Mouse (Mus musculus) neural tube, embryonic 14.5 days (tissue): ENCODE measurements around the gene Gm17545. TPM values are rescaled to one million over a fixed set of nuclear protein-coding genes. Genes with fewer than 3 reads are reported as not detected.
"Not testable (repeated sequence)": the region's sequence is repeated elsewhere in the genome, so short reads cannot be mapped to it uniquely, and the experiment has no call there.

ENCODE experiments used
- ATAC-seq: fragments of 200-750 bp; cut with Nextera tagmentation; 2 replicates; pipeline ENCODE4 v1.8.0; 2017; ENCODE audit warnings: low read depth, mild to moderate bottlenecking, moderate TSS enrichment, moderate library complexity
- H3K27ac ChIP-seq: fragments of 300-500 bp; sonication (generic); 2 replicates; pipeline ENCODE4 v1.5.1; 2014; ENCODE audit warnings: low read depth, mild to moderate bottlenecking, control low read depth, low read length, moderate library complexity, mixed read lengths
- H3K27me3 ChIP-seq: fragments of 300-500 bp; sonication (generic); 2 replicates; pipeline ENCODE4 v1.6.1; 2014; ENCODE audit warnings: low read length; ENCODE audit not compliant: control insufficient read depth, insufficient read depth
- H3K36me3 ChIP-seq: fragments of 300-500 bp; sonication (generic); 2 replicates; pipeline ENCODE4 v1.6.1; 2014; ENCODE audit warnings: low read length, mixed read lengths; ENCODE audit not compliant: control insufficient read depth, insufficient read depth
- H3K4me1 ChIP-seq: fragments of 300-500 bp; sonication (generic); 2 replicates; pipeline ENCODE4 v1.6.1; 2014; ENCODE audit warnings: low read length; ENCODE audit not compliant: control insufficient read depth, insufficient read depth
- H3K4me2 ChIP-seq: fragments of 300-500 bp; sonication (generic); 2 replicates; pipeline ENCODE4 v1.6.1; 2014; ENCODE audit warnings: mild to moderate bottlenecking, low read depth, low read length, control low read depth
- H3K4me3 ChIP-seq: fragments of 300-500 bp; sonication (generic); 2 replicates; pipeline ENCODE4 v1.5.1; 2014; ENCODE audit warnings: low read depth, low read length, control low read depth, mixed read lengths
- H3K9ac ChIP-seq: fragments of 300-500 bp; sonication (generic); replicated peaks from 2 replicates; pipeline ENCODE4 v1.6.1; 2014; ENCODE audit warnings: low read depth, mild to moderate bottlenecking, control low read depth, low read length, mixed read lengths
- H3K9me3 ChIP-seq: fragments of 300-500 bp; sonication (generic); 2 replicates; pipeline ENCODE4 v1.6.1; 2016; ENCODE audit warnings: low read length; ENCODE audit not compliant: control insufficient read depth
- WGBS: fragments of 180-500 bp; shearing (Covaris S2); extraction: QIAGEN DNeasy Blood & Tissue Kit; methylation state at CpG from one replicate; pipeline ENCODE4 v1.1.7; 2014; 5-methylcytosine and 5-hydroxymethylcytosine counted together
- polyA plus RNA-seq: library from polyadenylated mRNA; unstranded; fragments of >200 nt; fragmentation: Nextera tagmentation; extraction: Ambion mirVana; gene quantifications from 2 replicates; pipeline ENCODE4 v1.2.1, GENCODE M21; 2014

The Gm17545 gene
- polyA plus RNA-seq: not detected in 2 replicates

- H3K4me1 ChIP-seq, H3K4me2 ChIP-seq, H3K27ac ChIP-seq, ATAC-seq, H3K4me3 ChIP-seq, H3K9me3 ChIP-seq, H3K27me3 ChIP-seq, H3K9ac ChIP-seq: not testable (repeated sequence)
- H3K36me3 ChIP-seq: peaks cover 77% of the 10 kb centered on the region
- WGBS: 96% methylated on average over 8 of the region's 8 CpGs
These were observed at the start of gene Gm17545 for GRCm38 (mm10) chr9:22453990-22454389. Gene Gm17545, plus strand, starts transcription at chr9:22454290.

- H3K36me3 ChIP-seq: no peaks in the 10 kb centered on the region
- no peak overlapping the region for H3K27ac ChIP-seq
- H3K27me3 ChIP-seq: no peaks in the 10 kb centered on the region
- H3K4me1 ChIP-seq: no peaks in the 10 kb centered on the region
- no peaks in the 10 kb centered on the region for H3K9me3 ChIP-seq
- ATAC-seq: no peak
- H3K4me3 ChIP-seq: no peak overlapping the region
- no peak overlapping the region for H3K9ac ChIP-seq
- WGBS: 83% methylated on average over 3 of the region's 3 CpGs
- H3K4me2 ChIP-seq: no peak overlapping the region
These were observed 48.7 kb upstream of the Gm17545 start for GRCm38 (mm10) chr9:22405414-22405813.

- H3K27ac ChIP-seq, H3K9me3 ChIP-seq, H3K4me2 ChIP-seq, H3K36me3 ChIP-seq, ATAC-seq, H3K4me1 ChIP-seq, H3K9ac ChIP-seq, H3K27me3 ChIP-seq, H3K4me3 ChIP-seq: not testable (repeated sequence)
- 84% methylated on average over 3 of the region's 4 CpGs for WGBS
These were observed 46.5 kb upstream of the Gm17545 start for GRCm38 (mm10) chr9:22407633-22408032.

- not testable (repeated sequence) for ATAC-seq, H3K4me3 ChIP-seq
- 34% methylated on average over 4 of the region's 4 CpGs for WGBS
These were observed 45.7 kb upstream of the Gm17545 start for GRCm38 (mm10) chr9:22408344-22408743.

GRCm38 (mm10) chr9:22409501-22409900 is 44.6 kb upstream of the Gm17545 start:
- H3K4me2 ChIP-seq: no peak overlapping the region
- WGBS: 79% methylated on average over 7 of the region's 7 CpGs
- no peak overlapping the region for H3K9ac ChIP-seq
- no peak overlapping the region for H3K4me3 ChIP-seq
- no peaks in the 10 kb centered on the region for H3K27me3 ChIP-seq
- H3K36me3 ChIP-seq: no peaks in the 10 kb centered on the region
- H3K27ac ChIP-seq: no peak overlapping the region
- H3K9me3 ChIP-seq: no peaks in the 10 kb centered on the region
- no peaks in the 10 kb centered on the region for H3K4me1 ChIP-seq
- no peak for ATAC-seq

More at GRCm38 (mm10) chr9:22408344-22408743, 45.7 kb upstream of the Gm17545 start:
- H3K4me1 ChIP-seq, H3K27ac ChIP-seq, H3K9ac ChIP-seq, H3K4me2 ChIP-seq, H3K36me3 ChIP-seq, H3K9me3 ChIP-seq, H3K27me3 ChIP-seq: not testable (repeated sequence)

GRCm38 (mm10) chr9:22411002-22411857 is 42.9 kb upstream of the Gm17545 start, which contains the start of gene 9530077C05Rik:
Gene 9530077C05Rik, plus strand, starts transcription at chr9:22411513.
- Histone ChIP-seq H3K36me3 (no peaks in the 10 kb centered on the region), H3K27me3 (no peaks in the 10 kb centered on the region), H3K4me1 (no peaks in the 10 kb centered on the region), H3K9ac (peak within 1 kb of the TSS; percentile 60), H3K9me3 (no peaks in the 10 kb centered on the region), H3K4me3 (peak within 1 kb of the TSS; percentile 48), H3K27ac (peak within 1 kb of the TSS; percentile 40), H3K4me2 (peak within 1 kb of the TSS; percentile 60)
- peak; percentile 99 for ATAC-seq
- WGBS: under 1% methylated on average over 43 of the region's 43 CpGs

- WGBS: 86% methylated on average over 3 of the region's 3 CpGs
These were observed 37.9 kb upstream of the Gm17545 start for GRCm38 (mm10) chr9:22416187-22416586.

GRCm38 (mm10) chr9:22417547-22417946 is 36.5 kb upstream of the Gm17545 start:
- Histone ChIP-seq H3K27me3 (no peaks in the 10 kb centered on the region), H3K4me3 (no peak overlapping the region), H3K9me3 (no peaks in the 10 kb centered on the region), H3K36me3 (no peaks in the 10 kb centered on the region), H3K27ac (no peak overlapping the region), H3K4me2 (no peak overlapping the region), H3K4me1 (no peaks in the 10 kb centered on the region), H3K9ac (no peak overlapping the region)
- 47% methylated on average over 6 of the region's 6 CpGs for WGBS
- no peak for ATAC-seq

More at GRCm38 (mm10) chr9:22416187-22416586, 37.9 kb upstream of the Gm17545 start:
- Histone ChIP-seq H3K27me3 (no peaks in the 10 kb centered on the region), H3K4me2 (no peak overlapping the region), H3K9ac (no peak overlapping the region), H3K36me3 (no peaks in the 10 kb centered on the region), H3K9me3 (no peaks in the 10 kb centered on the region), H3K27ac (no peak overlapping the region), H3K4me3 (no peak overlapping the region), H3K4me1 (no peaks in the 10 kb centered on the region)
- no peak for ATAC-seq

- Histone ChIP-seq H3K36me3 (no peaks in the 10 kb centered on the region), H3K4me3 (no peak overlapping the region), H3K27me3 (no peaks in the 10 kb centered on the region), H3K4me2 (no peak overlapping the region), H3K9ac (no peak overlapping the region), H3K27ac (no peak overlapping the region), H3K9me3 (no peaks in the 10 kb centered on the region), H3K4me1 (no peaks in the 10 kb centered on the region)
- no peak for ATAC-seq
- 87% methylated on average over 3 of the region's 3 CpGs for WGBS
These were observed 34.2 kb upstream of the Gm17545 start for GRCm38 (mm10) chr9:22419877-22420276.
